Comparison of ENCODE assay signal across 8 mouse cellular contexts in the genomic region with DNA sequence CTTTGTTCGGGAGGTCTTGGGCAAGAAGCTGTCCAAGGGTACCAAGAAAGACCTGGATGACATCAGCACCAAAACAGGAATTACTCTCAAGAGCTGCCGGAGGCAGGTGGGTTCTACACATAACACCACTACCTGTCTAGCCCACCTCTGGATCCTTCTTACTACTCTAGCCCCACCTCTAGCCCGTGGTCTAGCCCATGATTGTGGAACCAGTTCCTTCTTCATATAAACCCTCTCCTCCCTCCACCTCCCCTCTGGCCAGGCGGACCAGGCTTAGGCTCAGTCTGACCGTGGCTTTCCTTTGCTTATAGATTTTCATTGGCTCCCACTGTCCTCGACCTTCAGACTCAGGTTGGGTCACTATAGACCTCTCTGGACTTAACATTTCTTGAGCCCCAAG. TPM values are rescaled to one million over a fixed set of nuclear protein-coding genes. Genes with fewer than 3 reads are reported as not detected.
DNase-seq lines count a peak whose midpoint lies in the region; ATAC-seq and TF ChIP-seq lines count a peak whose summit lies in the region.

No protein-coding gene starts in this region.

- H3K4me3 ChIP-seq in heart, embryonic 12.5 days: peak overlapping the region; percentile 67
- H3K4me3 ChIP-seq in E14TG2a.4 (replicated peaks; ENCODE audit: low read length): peak overlapping the region; percentile 95
- peak overlapping the region; percentile 95 for H3K4me3 ChIP-seq in forebrain, embryonic 16.5 days (replicated peaks; ENCODE audit: low read length)
- no peak overlapping the region for H3K4me3 ChIP-seq in liver, embryonic 16.5 days (ENCODE audit: low read depth, low read length)

- no peaks in the 10 kb centered on the region for H3K9me3 ChIP-seq in heart, embryonic 12.5 days (replicated peaks)
- H3K9me3 ChIP-seq in E14TG2a.4 (ENCODE audit: low read length): no peaks in the 10 kb centered on the region
- no peaks in the 10 kb centered on the region for H3K9me3 ChIP-seq in forebrain, embryonic 16.5 days (ENCODE audit: control insufficient read depth, low read length)
- H3K9me3 ChIP-seq in liver, embryonic 16.5 days (replicated peaks; ENCODE audit: control insufficient read depth, low read length): no peaks in the 10 kb centered on the region

- H3K27me3 ChIP-seq in heart, embryonic 12.5 days (replicated peaks): no peaks in the 10 kb centered on the region
- H3K27me3 ChIP-seq in E14TG2a.4 (ENCODE audit: insufficient read depth, low read length): peaks cover 7% of the 10 kb centered on the region; the same call in 1 of the 2 replicates
- H3K27me3 ChIP-seq in forebrain, embryonic 16.5 days (replicated peaks; ENCODE audit: control insufficient read depth, insufficient read depth, low read length): peaks cover 2% of the 10 kb centered on the region; the same call in 1 of the 2 replicates
- no peaks in the 10 kb centered on the region for H3K27me3 ChIP-seq in liver, embryonic 16.5 days (ENCODE audit: control insufficient read depth, insufficient read depth, low read depth, low read length)

- TF ChIP-seq CTCF in E14TG2a.4 (conservative IDR thresholded peaks at IDR 0.05; ENCODE audit: low read length): no peak

- peak overlapping the region; percentile 81; the same call in 1 of the 2 replicates for H3K9ac ChIP-seq in heart, embryonic 12.5 days
- peak overlapping the region; percentile 87; the same call in 1 of the 2 replicates for H3K9ac ChIP-seq in forebrain, embryonic 16.5 days (replicated peaks; ENCODE audit: low read depth, low read length)
- no peak overlapping the region for H3K9ac ChIP-seq in liver, embryonic 16.5 days (ENCODE audit: low read depth, low read length)

- peaks cover 35% of the 10 kb centered on the region for H3K4me1 ChIP-seq in heart, embryonic 12.5 days (replicated peaks)
- peaks cover 58% of the 10 kb centered on the region for H3K4me1 ChIP-seq in E14TG2a.4 (replicated peaks; ENCODE audit: low read depth, low read length)
- peaks cover 42% of the 10 kb centered on the region for H3K4me1 ChIP-seq in forebrain, embryonic 16.5 days (replicated peaks; ENCODE audit: control insufficient read depth, insufficient read depth, low read length)
- H3K4me1 ChIP-seq in liver, embryonic 16.5 days (ENCODE audit: control insufficient read depth, low read depth, low read length): peaks cover 24% of the 10 kb centered on the region

- no peak overlapping the region for H3K27ac ChIP-seq in heart, embryonic 12.5 days (ENCODE audit: poor library complexity, severe bottlenecking)
- no peak overlapping the region for H3K27ac ChIP-seq in forebrain, embryonic 16.5 days (ENCODE audit: low read length)
- H3K27ac ChIP-seq in liver, embryonic 16.5 days (ENCODE audit: low read length): no peak overlapping the region

- no peak for ATAC-seq in heart, embryonic 12.5 days (ENCODE audit: insufficient number of reproducible peaks, low FRiP score)
- no peak for ATAC-seq in forebrain, embryonic 16.5 days
- ATAC-seq in liver, embryonic 16.5 days (ENCODE audit: low read depth): no peak

- no peak for DNase-seq in heart, postnatal 25 days (ENCODE audit: low spot score)
- DNase-seq in right cerebral cortex, postnatal 4 days: no peak
- no peak for DNase-seq in thymus, postnatal 14 days
- DNase-seq in urinary bladder, postnatal 14 days (ENCODE audit: low spot score): no peak

- peak overlapping the region; percentile 84 for H3K4me2 ChIP-seq in heart, embryonic 12.5 days
- H3K4me2 ChIP-seq in forebrain, embryonic 16.5 days (ENCODE audit: low read length): peak overlapping the region; percentile 97
- peak overlapping the region; percentile 92 for H3K4me2 ChIP-seq in liver, embryonic 16.5 days (ENCODE audit: low read depth, low read length)

- 85% methylated on average over 6 of the region's 6 CpGs for WGBS in heart, embryonic 12.5 days
- WGBS in forebrain, embryonic 16.5 days: 89% methylated on average over 6 of the region's 6 CpGs
- WGBS in liver, embryonic 16.5 days (ENCODE audit: insufficient replicate concordance): 75% methylated on average over 6 of the region's 6 CpGs

- peaks cover 39% of the 10 kb centered on the region for H3K36me3 ChIP-seq in heart, embryonic 12.5 days
- H3K36me3 ChIP-seq in E14TG2a.4 (ENCODE audit: insufficient read depth, low read length): peaks cover 49% of the 10 kb centered on the region
- H3K36me3 ChIP-seq in forebrain, embryonic 16.5 days (ENCODE audit: control insufficient read depth, insufficient read depth): peaks cover 2% of the 10 kb centered on the region
- no peaks in the 10 kb centered on the region for H3K36me3 ChIP-seq in liver, embryonic 16.5 days (ENCODE audit: control insufficient read depth, insufficient read depth)

- intact Hi-C loops in heart, postnatal 25 days (cut with DNase I): no loop called here

RNA-seq across cellular contexts. Expression of a gene that starts 1.0 kb away (rescaled TPM):
- polyA plus RNA-seq in heart, embryonic 12.5 days (2016; fragmentation: Nextera tagmentation; extraction: Ambion mirVana): 81.9 and 85.4 TPM in 2 replicates
- total RNA-seq in heart, postnatal 25 days (2021): 10 to 100 TPM; 45.5 to 51.0 TPM
- polyA plus RNA-seq in forebrain, embryonic 16.5 days (2015; fragmentation: Nextera tagmentation; extraction: Ambion mirVana): 165 and 185 TPM in 2 replicates
- 25.9 and 27.2 TPM in 2 replicates for polyA plus RNA-seq in liver, embryonic 16.5 days (2015; fragmentation: Nextera tagmentation; extraction: Ambion mirVana)

RNA-seq across cellular contexts. Expression of a gene that starts 3.7 kb away (rescaled TPM):
- 10.5 and 13.0 TPM in 2 replicates for polyA plus RNA-seq in heart, embryonic 12.5 days (2016; fragmentation: Nextera tagmentation; extraction: Ambion mirVana)
- 10 to 100 TPM in 1 of 2 experiments, 1 to 10 TPM in 1; 7.8 to 11.9 TPM for total RNA-seq in heart, postnatal 25 days (2021)
- polyA plus RNA-seq in forebrain, embryonic 16.5 days (2015; fragmentation: Nextera tagmentation; extraction: Ambion mirVana): 8.6 and 8.8 TPM in 2 replicates
- polyA plus RNA-seq in liver, embryonic 16.5 days (2015; fragmentation: Nextera tagmentation; extraction: Ambion mirVana): 0.86 and 0.97 TPM in 2 replicates

RNA-seq across cellular contexts. Expression of a gene that starts 6.9 kb away (rescaled TPM):
- polyA plus RNA-seq in heart, embryonic 12.5 days (2016; fragmentation: Nextera tagmentation; extraction: Ambion mirVana): 1.3 and 1.7 TPM in 2 replicates
- under 1 TPM in 1 of 2 experiments, not detected in 1; 0.45 TPM for total RNA-seq in heart, postnatal 25 days (2021)
- 5.7 and 6.3 TPM in 2 replicates for polyA plus RNA-seq in forebrain, embryonic 16.5 days (2015; fragmentation: Nextera tagmentation; extraction: Ambion mirVana)
- polyA plus RNA-seq in liver, embryonic 16.5 days (2015; fragmentation: Nextera tagmentation; extraction: Ambion mirVana): 0.36 and 0.58 TPM in 2 replicates

RNA-seq across cellular contexts. Expression of a gene that starts 12.3 kb away (rescaled TPM):
- 70.3 and 70.6 TPM in 2 replicates for polyA plus RNA-seq in heart, embryonic 12.5 days (2016; fragmentation: Nextera tagmentation; extraction: Ambion mirVana)
- 10 to 100 TPM in 1 of 2 experiments, 1 to 10 TPM in 1; 9.9 to 10.3 TPM for total RNA-seq in heart, postnatal 25 days (2021)
- polyA plus RNA-seq in forebrain, embryonic 16.5 days (2015; fragmentation: Nextera tagmentation; extraction: Ambion mirVana): 30.2 and 39.1 TPM in 2 replicates
- polyA plus RNA-seq in liver, embryonic 16.5 days (2015; fragmentation: Nextera tagmentation; extraction: Ambion mirVana): 13.5 and 15.8 TPM in 2 replicates

RNA-seq across cellular contexts. Expression of a gene that starts 14.1 kb away (rescaled TPM):
- polyA plus RNA-seq in heart, embryonic 12.5 days (2016; fragmentation: Nextera tagmentation; extraction: Ambion mirVana): not detected in 2 replicates
- total RNA-seq in heart, postnatal 25 days (2021): not detected
- not detected in 2 replicates for polyA plus RNA-seq in forebrain, embryonic 16.5 days (2015; fragmentation: Nextera tagmentation; extraction: Ambion mirVana)
- not detected in 2 replicates for polyA plus RNA-seq in liver, embryonic 16.5 days (2015; fragmentation: Nextera tagmentation; extraction: Ambion mirVana)
